Mouse (Mus musculus): ENCODE measurements around the gene Parvb.
"Not testable (repeated sequence)": the region's sequence is repeated elsewhere in the genome, so short reads cannot be mapped to it uniquely, and the experiment has no call there.

The Parvb gene

DNA sequence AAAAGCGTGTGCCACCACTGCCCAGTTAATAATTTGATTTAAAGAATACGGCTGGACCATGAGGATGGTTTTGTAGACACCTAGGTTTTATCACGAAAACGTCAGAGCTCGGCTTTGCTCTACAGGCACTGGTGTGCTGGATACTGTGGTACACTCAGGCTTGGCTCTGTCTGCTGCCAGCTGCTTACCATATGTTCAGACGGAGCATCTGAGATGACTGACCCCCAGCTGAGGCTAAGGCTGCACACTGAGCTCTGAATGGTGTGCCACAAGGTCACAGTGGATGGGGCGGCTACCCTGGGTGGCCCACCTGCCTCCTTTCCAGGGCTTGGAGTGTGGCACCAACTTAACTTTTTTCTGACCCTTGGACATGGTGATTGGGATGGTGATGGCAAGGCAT, 53.6 kb downstream of the Parvb start:
- DNase-seq (ENCODE audit: extremely low read depth, low read depth, low spot score), result no peak

DNA sequence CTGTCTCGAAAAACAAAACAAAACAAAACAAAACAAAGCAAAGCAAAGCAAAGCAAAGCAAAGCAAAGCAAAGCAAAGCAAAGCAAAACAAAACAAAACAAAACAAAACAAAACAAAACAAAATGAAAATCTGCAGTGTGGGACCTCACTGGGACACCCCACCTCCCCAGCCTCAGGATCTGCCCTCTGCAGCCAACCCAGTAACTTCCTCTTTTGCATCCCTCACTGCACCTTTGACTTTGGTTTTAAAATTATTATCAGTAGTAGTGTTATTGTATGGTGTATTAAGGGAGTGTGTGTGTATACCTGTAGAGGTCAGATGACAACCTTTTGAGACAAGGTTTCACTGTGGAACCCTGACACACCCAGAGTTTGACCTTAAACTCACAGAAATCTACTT, 57.1 kb downstream of the Parvb start:
- DNase-seq (ENCODE audit: extremely low read depth, low read depth, low spot score), result not testable (repeated sequence)

- DNase-seq (ENCODE audit: extremely low read depth, low read depth, low spot score), result no peak
Observed at GRCm38 (mm10) chr15:84291097-84291496, 59.3 kb downstream of the Parvb start.

DNA sequence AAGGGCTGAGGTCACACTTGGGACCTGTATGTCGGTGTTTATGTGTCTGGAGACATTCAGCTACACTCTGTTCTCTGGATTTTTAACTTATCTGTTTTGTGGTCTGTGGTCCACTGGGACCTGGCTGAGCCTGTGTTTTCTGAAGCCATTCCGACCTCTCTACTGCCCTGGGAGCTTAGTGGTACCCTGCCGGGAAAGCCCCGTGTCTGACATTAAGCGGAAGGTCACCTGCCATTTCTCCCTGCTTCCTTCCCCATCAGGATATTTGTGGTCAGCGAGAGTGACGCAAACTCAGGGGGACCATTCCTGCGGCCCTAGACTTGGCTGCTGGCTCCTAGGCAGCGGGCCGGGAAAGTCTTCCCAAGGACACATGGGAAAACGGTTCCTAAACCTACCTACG, 61.7 kb downstream of the Parvb start:
- DNase-seq (ENCODE audit: extremely low read depth, low read depth, low spot score), result no peak

- no peak for DNase-seq (ENCODE audit: extremely low read depth, low read depth, low spot score)
Observed at GRCm38 (mm10) chr15:84294391-84294790, 62.5 kb downstream of the Parvb start.

GRCm38 (mm10) chr15:84295225-84295624, 63.4 kb downstream of the Parvb start:
- DNase-seq (ENCODE audit: extremely low read depth, low read depth, low spot score), result no peak

DNA sequence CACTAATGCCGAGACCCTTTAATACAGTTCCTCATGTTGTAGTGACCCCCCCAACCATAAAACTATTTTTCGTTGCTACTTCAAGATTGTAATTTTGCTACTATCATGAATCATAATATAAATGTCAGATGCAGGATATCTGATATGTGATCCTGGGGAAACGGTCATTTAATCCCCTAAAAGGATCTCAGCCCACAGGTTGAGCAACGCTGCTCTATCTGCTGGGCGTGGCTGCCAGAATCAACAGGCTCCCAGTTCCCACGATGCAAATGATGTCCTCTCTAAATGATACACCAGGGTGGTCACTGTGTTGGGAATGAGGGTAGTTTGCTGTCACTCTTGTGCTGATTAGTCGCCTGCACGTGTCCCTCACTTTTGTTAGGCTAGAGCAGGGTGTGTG, 65.6 kb downstream of the Parvb start:
- no peak for DNase-seq (ENCODE audit: extremely low read depth, low read depth, low spot score)

DNA sequence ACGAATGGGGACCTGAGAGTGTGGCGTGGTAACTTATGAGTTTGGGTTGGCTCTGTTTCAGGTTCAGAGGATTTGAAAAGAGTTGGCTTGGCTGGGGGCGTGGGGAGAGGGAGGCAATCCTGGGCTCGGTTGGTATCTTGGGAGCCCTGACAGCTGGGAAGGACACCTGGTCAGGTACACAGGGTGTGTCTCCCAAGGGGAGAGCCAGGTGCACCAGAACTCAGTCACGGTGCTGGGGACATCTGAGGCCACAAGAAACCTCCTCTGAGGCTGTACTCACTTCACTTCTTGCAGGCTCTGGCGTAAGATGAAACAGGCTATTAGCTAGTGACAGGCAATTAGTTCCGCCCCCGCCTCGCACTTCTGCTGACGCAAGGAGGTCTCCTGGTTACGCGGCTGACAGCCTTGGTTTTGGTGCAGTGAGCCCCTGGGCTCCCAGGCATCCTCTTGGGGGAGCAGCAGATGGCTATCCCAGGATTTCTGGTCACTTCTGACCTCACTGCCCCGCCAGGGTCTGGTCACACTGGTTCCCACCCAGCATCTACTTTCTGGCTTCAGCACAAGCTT, 67.0 kb downstream of the Parvb start:
- peak; percentile 43 for DNase-seq (ENCODE audit: extremely low read depth, low read depth, low spot score)

DNA sequence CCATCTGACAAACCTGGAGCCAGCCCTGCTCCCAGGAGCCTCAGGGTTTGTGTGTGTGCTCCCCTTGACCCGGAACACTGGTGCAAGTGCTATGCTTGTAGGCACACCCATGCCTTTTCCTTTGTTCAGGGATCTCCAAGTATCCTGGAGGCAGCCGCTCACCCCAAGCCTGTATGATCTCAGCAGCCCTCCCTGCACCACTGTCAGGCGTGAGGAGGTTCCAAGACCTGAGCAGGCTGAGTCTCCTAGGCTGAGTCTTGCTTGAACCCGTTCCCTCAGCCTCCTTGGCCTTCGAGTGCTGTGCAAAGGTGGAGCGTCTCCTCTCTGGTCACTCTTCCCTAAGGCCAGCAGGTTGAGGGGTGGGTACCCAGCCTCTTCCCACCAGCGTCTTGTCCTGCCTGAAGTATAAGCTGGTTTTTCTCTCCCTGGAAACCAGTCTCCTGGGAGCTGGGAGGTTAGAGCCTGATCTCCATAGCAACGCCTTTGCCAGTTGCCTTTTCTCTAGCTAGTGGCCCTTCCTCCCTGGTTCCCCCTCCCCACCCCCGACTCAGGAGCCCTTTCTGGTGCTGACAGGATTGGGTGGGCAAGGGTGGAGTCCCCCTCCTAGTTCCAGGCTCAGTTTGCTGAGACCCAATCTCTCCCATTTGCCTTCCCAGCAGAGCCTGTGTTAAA, 68.0 kb downstream of the Parvb start:
- DNase-seq (ENCODE audit: extremely low read depth, low read depth, low spot score), result no peak

DNA sequence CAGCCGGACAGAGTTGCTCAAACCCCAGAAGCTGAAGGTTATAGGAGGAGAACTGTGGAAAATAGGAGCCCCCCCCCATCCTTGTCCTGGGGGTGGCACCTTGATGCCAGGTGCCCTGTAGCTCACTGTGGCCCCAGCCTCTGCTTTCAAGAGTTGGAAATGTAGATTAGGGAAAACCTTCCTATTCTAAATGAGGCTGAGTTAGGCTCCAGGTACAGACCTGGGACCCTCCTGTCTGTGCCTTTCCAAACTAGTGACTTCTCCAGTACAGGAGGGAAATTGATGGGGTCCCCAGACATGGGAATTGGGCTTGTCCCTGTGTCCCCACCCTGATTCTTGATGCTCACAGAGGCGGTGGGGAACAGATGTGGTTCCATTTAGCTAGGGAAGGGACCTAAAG, 68.7 kb downstream of the Parvb start:
- DNase-seq (ENCODE audit: extremely low read depth, low read depth, low spot score), result no peak

- no peak for DNase-seq (ENCODE audit: extremely low read depth, low read depth, low spot score)
Observed at GRCm38 (mm10) chr15:84301026-84301425, 69.2 kb downstream of the Parvb start.

DNA sequence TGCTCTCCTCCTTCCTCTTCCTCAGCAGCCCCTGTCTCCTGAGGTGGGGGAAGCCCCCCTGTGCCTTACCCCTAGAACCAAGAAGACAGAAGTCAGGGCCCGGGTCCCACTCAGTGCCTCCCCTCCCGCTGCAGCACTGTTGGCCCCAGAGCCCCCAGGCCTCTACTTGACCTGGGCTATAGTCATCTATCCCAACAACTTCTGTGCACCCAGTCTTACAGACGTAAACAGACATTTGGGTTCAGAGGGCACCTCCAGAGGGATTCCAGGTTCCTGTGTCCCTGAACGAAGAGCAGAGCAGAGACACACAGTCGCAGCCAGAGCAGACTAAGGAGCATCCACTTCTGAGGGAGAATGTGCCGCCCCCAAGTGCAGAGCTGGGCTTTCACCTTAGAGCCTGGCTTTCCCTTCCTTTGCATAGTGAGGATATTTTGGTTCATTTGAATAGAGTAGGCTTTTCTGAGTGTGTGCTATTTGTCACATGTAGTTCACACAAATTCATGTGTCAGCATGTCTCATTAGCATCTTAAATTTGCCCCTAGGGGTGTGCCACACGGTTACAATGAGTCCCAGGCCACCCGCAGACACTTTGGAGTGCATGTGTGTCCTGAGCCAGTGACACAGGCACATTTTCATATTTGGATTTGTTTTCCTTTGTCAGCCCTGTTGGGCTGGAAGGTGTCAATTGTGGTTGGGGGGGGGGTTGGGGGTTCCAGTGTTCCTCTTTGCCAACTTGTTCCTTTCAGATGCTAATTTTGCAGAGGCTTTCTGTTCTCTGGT, 70.0 kb downstream of the Parvb start:
- DNase-seq (ENCODE audit: extremely low read depth, low read depth, low spot score), result no peak

GRCm38 (mm10) chr15:84303264-84303663, 71.4 kb downstream of the Parvb start:
- DNase-seq (ENCODE audit: extremely low read depth, low read depth, low spot score), result no peak

DNA sequence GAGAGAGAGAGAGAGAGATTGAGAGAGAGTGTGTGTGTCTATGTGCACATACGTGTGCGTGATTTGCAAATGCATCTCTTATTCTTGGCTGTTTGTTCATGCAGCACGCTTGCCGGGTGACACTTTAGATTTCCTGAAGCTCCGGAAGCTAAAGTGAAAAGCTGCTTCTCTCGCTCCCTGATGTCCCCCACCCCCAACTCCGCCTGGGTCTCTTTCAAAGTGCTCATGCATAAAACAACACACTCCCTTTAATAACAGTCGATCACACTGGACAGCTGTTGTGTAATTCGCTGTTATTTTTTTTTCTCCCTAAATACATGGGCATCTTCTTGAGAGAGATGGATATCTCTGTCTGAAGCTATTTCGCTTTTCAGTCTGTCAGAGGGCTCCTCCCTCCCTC, 73.5 kb downstream of the Parvb start:
- no peak for DNase-seq (ENCODE audit: extremely low read depth, low read depth, low spot score)

GRCm38 (mm10) chr15:84310271-84310670, 78.4 kb downstream of the Parvb start:
- DNase-seq (ENCODE audit: extremely low read depth, low read depth, low spot score), result no peak

DNA sequence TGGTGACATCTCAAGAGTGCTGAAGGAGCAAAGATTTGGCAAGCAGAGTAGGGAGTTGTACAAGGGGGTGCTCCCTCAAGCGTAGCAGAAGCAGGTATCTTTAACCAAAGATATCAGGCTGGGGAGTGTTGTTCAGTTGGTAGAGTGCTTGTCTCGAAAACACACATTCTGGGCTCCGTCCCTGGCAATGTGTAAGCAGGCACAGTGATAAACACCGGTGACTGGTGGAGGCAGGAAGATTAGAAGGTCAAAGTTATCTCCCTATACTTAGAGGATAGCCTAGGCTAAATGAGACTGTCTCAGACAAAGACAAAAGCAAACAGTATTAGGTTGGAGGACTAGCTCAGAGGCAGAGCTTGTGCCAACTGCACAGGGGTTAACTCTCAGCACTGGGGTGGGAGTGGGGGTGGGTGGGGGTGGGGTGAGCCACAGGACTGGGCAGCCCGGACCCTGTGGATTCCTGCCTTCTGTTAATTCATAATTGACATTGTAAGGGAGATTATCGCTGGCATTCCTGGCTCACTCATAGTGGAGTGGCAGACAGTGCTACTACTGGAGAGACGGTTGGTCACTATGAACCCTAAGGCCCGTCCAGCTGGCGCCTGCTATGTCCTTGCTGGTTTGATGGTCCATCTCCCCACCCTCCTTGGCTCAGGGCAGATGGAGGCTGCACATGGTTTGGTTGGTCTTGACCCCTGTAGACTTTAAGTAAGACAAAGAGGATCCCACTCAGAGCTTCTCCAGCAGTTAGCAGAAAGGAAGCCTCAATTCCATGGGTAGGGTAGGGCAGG, 79.6 kb downstream of the Parvb start:
- no peak for DNase-seq (ENCODE audit: extremely low read depth, low read depth, low spot score)

DNA sequence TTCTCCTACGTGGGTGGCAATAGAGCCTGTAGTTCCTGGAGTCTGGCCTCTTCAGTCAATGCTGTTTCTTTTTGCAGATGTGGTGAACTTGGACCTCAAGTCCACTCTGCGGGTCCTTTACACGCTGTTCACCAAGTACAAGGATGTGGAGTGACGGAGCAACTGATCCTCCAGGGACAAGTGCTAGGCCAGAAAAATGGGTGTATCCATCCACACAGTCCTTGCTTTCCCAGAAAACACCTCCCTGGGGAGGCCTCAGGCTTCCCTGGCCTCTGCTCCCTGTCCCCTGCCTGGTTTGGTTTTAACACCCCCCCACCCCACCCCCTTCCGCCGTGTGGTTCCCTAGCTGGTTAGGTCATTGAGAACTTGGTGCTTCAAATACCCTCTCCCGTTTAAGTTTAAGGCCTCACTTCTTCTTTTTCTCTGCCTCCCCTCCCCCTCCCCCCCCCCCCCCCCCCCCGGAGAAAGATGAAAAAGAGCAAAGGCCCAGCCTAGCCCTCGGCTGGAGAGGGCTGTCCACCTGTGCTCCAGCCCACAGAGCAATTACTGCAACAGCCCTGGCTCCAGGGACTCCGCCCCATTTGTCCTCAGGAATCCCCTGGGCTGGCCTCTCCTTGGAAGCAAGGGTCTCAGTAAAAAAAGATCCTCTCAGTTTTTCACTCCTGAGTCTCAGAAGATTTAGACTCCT, 81.2 kb downstream of the Parvb start:
- no peak for DNase-seq (ENCODE audit: extremely low read depth, low read depth, low spot score)

DNA sequence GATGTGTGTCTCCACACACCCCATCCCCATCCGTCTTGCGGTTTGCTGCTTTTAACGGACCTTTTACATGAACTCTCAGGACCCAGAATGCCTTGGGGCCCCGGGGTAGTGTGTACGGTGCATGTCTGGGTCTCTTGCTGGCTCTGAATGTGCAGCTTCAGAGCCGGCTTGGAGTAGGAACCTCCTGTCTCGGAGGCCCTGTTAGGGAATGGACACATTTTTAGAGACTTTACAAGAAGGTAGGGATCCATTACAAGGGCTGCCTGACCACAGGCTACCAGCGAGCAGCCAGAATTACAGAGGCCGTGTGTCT, 81.7 kb downstream of the Parvb start:
- DNase-seq (ENCODE audit: extremely low read depth, low read depth, low spot score), result no peak

DNA sequence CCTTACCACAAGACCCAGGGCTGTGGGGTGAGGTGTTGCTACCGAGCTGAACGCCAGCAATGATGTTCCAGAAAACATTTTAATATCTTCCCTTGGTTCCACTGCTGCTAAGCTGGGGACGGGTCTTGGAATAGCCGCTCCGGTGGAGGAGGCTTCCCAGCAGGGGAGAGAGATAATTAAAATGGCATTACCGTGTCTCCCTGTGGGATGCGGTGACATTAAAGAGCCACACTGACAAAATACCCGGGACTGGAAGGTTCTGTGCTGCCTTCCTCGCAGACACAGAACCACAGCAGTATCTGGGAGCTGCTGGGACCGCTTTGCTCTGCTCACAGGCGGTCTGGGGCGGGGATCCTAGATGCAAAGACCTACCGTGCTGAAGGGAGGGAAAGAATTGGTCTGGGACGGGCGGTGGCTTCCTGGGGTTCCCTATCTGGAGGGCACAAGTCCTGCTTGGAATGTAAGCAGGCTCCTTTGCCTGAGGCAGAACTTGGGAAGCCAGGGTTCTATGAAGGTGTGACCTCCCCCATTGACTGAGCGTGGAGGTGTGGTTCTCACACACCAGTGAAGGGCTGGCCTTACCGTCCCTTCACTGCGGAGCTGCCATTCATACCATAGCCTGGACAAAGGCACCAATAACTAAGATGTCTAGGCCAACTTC, 82.7 kb downstream of the Parvb start:
- DNase-seq (ENCODE audit: extremely low read depth, low read depth, low spot score), result no peak

DNA sequence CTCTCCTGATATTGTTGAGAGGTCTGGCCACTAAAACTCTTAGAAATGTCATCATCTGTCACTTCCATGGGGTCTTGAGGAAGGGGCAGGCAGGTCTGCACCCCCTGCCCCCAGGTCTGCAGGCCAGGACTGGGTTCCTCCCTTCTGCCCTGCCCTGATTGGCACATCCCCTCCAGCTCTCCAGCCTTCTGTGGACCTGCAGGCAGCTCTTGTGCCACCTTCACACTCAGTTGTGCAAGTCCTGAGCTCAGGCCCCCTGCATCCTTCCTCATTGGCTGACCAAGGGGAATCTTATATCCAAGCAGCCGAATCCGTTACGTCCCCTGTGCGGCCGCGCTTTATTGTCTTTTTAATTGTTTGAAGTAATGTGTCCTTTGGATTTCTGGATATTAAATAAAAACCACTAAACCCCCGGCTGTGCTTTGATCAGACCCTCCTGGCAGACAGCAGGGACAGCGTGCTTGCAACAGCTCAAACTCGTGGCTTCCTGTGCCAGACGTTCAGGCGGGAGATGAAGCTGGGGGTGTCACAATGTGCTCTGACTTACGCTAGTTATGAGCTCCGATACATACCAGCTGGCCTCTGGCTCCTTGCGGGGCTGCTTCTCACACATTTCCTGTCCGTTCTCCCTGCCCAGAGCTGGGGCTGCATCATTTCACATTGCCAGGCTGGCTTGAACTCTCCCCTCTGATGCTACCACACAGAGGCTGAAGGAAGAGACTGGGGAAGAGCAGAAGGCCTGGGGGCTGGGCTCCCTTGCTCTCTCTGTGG, 83.6 kb downstream of the Parvb start:
- no peak for DNase-seq (ENCODE audit: extremely low read depth, low read depth, low spot score)
